Mouse (Mus musculus) layer of hippocampus, adult 18-20 months (tissue): Measurements from ENCODE around the gene Kdm5c. TPM values are rescaled to one million over a fixed set of nuclear protein-coding genes. Genes with fewer than 3 reads are reported as not detected.
"Not testable (repeated sequence)": the region's sequence is repeated elsewhere in the genome, so short reads cannot be mapped to it uniquely, and the experiment has no call there.

Source experiments
- DNase-seq, 2 experiments: peaks; one replicate each; pipeline ENCODE4 v3.0.0; 2022; ENCODE audit warnings: low spot score in 2 of 2
- long read RNA-seq: library from polyadenylated mRNA; stranded (forward); transcript quantifications from one replicate; pipeline ENCODE4 v2.0.0, GENCODE M21; 2021
- total RNA-seq, 2 experiments: library from RNA; stranded (reverse); gene quantifications; 2 replicates each; pipeline ENCODE4 v1.2.3; 2021

Gene Kdm5c
- total RNA-seq = 10 to 100 TPM; 45.4 to 79.6 TPM
- long read RNA-seq, full-length matches to known transcripts = 31 of 51 reads
- long read RNA-seq, partial matches to known transcripts = 10 of 51 reads
- long read RNA-seq, other reads (novel, unspliced or antisense) = 10 of 51 reads

DNA sequence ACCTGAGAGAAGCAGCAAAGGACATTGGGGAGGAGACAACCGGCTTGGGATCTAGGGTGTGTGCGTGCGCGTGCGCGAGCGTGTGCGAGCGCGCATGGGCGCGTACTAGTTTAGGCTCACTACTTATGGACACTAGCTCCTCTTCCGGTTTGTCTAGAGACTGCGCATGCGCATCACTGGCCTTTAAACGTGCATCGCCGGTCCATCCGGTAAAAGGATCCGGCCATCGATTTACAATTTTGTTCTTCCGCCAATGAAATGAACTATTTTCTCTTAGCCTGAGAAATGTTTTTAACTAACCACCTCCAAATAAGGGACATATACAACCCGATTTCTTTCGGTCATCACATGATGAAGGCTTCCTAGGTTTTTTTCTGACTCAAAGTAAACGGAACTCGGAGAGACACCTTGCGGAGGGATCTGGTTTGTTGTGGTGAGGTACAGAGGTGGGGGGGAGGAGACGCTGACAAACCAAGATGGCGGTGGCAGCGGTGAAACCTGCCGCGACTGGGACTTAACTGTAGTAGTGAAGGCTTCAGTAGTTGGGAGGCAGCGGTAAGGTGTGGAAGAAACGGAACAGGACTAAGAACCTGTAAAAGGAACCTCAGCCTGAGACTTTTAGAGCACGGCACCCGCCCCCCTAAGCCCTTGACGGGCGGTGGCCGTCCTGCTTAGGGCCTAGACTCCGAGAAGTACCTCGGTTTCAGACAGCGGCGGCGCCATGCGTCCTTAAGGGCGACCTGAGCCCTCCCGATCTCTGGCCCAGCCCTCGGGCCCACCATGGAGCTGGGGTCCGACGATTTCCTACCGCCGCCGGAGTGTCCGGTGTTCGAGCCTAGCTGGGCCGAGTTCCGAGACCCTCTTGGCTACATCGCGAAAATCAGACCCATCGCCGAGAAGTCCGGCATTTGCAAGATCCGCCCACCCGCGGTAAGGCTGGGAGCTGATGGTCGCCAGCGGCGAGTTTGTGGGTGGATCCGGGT lies at the start of gene Kdm5c:
Gene Kdm5c (plus strand): TSS at position 240 of the 983 bp plus-strand sequence.
- DNase-seq = peak; percentile 95 to 96

DNA sequence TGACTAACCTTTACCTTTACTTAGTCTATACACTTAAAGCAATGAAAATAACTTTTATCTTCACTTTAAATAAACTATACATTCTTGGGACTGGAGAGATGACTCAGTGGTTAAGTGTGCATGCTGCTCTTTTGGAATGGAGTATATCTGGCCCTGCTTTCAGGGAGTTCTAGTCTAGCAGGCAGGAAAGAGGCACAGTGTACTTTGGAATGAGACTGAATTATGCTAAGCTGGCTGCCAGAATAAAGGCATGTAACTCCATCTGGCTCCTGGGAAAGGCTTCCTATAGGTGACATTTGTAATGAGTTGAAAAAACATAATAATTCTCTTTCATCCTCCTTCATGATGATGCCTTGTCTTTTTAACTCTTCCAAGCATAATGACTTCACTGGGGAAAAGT lies 45.7 kb upstream of the Kdm5c start:
- DNase-seq = no peak

DNA sequence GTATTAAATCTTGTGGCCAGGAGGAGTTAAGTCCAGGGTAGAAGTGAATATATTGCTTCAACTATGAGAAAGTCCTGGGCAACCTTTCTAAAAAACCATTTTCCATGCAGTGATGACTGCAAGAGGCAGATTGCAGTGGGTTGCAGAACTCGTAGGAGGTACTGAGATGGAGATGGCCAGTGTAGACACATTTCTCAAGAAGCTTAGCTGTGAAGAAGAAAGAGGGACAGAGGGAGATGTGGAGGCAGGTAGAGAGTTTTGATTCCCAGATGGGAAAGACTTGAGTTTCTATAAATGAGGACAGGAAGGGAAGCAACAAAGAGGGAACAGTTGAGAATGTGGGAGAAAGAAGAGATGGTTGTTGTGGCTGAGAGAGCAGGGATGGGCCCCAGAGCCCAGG lies 41.6 kb upstream of the Kdm5c start:
- no peak for DNase-seq

GRCm38 (mm10) chrX:152197814-152198648 lies 34.8 kb upstream of the Kdm5c start:
- DNase-seq = no peak

DNA sequence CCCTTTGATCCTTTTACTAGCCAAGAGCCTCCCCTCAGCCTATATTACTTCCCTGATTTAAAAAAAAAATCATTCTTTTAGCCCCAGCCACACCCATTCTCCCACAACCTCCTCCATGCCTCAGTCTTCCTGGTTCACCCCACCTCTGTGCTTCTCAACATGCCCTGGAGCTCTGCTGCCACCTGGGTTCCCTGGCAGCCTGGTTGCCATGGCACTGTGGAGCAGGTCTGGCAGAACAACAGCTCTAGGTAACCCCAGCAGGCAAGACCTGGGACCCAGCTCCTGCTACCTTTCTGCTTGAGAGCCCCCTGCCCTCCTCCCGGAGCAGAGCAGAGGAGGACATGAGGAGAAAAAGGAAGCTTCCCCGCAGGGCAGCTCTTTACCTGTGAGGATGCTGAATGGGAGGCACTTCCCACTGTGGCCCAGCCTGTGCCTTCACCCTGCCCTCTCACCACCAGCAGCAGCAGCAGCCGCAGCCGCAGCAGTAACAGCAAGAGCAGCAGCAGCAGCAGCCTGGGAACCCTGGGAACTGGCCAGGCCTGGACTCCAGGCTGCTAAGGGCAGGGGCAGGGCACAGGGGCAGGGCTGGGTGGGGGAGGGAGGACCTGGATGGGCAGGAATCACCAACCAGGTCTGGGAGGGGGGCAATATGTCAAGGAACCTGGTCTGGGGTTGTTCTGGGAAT lies 30.9 kb upstream of the Kdm5c start:
- DNase-seq = no peak

DNA sequence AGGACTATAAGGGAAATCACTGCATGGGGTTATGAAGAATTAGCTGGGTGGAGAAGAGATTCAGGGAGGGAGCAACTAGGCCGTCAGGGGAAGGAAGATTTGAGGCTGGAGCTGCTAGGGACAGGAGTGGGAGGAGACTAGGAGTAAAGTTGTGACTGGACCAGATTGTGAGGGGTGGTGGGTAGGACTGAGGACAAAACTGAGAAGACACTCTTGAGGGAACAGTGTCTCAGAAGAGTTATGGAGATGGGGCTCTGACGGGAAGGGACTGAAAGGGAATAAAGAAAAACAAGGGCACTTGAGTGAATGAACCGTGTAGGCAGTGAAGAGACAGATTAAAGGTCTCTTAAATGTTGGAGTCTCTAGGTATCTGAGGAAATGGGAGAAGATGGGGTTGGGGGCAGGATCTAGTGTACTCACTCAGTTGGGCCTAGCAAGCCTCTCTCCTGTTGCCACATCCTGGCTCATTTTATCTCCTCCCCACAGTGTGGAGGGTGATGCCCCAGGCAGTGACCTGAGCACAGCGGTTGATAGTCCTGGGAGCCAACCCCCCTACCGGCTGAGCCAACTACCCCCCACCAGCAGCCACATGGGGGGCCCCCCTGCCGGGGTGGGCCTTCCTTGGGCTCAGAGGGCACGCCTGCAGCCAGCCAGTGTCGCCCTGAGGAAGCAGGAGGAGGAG lies 30.3 kb upstream of the Kdm5c start:
- no peak for DNase-seq

DNA sequence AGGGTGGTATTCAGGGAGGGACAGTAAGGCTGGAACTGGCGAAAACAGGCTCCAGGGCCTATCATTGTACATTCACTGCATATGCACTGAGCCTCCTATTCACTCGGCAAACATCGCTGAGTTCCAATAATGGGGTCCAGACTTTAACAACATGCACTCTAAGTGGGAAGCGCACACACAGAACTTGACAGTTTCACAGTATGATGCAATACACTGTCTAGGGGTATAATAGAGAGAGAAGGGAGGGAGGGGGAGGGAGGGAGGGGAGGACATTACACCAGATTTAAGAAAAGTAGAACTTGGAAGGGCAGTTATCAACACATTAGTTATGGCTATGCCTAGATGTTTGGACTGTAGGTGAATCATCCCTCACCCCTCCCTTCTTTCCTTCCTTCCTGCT lies 29.6 kb upstream of the Kdm5c start:
- DNase-seq = no peak

DNA sequence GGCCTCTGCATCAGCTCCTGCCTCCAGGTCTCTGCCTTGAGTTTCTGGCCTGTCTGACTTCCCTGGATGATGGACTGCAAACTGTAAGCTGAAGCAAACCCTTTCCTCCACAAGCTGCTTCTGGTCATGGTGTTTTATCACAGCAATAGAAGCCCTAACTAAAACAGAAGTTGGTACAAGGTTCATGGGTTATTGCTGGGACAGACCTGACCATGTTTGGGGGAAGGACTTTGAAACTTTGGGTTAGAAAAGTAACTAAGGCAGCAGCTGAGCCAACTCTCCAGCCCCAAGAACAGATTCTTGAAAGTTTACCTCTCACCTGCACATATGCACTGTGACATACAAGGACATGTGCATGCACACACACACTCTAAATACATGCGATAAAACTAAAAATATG lies 27.3 kb upstream of the Kdm5c start:
- no peak for DNase-seq

DNA sequence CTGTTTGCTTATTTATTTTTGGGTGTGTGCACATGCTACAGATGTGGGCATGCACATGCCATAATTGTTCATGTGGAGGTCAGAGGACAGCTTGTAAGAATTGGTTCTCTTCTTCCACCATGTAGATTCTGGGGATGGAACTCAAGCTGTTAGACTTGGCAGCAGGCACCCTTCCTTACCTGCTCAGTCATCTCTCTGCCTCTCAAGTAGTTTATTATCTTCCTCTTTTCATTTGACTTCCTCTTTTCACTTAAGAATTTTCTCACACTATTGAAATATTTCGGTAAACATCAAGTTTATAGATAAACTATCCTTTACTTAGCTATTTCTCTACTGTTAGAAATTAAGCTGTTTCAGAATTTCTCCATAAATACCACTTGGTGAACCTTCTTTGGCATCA lies 18.1 kb upstream of the Kdm5c start:
- DNase-seq = no peak

GRCm38 (mm10) chrX:152218529-152218928 lies 14.3 kb upstream of the Kdm5c start:
- no peak for DNase-seq

DNA sequence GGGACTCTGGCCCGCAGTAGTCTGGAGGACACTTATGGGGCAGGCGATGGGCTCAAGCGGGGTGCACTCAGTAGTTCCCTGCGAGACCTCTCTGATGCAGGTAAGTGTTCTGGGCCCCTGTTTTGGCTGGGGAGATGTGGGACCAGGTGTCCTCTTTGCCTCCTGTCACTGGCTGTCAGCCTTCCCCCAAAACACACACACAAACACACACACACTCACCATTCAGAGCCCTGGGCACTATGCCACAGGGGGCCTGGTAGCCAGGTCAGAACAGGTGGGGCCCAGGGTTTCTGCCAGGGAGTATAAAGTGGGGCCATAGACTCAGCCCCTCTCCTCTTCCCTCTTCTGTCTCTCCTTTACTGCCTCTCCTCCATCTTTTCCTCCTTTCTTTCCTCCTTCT lies 11.1 kb upstream of the Kdm5c start:
- no peak for DNase-seq

DNA sequence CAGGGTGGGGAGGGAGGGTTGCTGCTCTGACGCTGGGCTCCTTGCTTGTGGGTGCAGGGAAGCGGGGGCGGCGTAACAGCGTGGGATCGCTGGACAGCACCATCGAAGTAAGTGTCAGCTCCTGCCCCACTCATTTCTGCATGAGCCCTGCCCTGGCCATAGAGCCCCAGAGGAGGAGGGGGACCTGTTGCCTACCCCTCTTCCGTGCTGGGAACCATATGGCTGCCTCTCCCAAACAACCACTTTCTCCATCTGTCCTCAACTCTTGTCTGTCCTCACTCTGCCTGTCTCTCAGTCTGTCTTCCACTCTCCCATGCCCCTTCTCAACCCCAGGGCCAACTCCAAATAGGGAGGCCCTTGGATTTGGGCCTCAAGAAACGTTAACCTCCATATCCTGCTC lies 10.6 kb upstream of the Kdm5c start:
- DNase-seq = peak in 1 of 2 experiments; percentile 12

DNA sequence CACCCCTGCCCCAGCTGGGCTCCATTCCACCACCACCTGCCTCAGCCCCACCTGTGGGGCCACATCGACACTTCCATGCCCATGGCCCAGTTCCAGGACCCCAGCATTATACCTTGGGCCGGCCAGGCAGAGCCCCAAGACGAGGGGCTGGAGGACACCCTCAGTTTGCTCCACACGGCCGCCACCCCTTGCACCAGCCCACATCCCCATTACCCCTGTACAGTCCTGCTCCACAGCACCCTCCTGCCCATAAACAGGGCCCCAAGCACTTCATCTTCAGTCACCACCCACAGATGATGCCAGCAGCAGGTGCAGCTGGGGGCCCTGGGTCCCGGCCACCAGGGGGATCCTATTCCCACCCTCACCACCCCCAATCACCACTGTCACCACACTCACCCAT lies 9.5 kb upstream of the Kdm5c start:
- DNase-seq = no peak

- no peak for DNase-seq
Measured at GRCm38 (mm10) chrX:152224280-152224679, 8.5 kb upstream of the Kdm5c start.

DNA sequence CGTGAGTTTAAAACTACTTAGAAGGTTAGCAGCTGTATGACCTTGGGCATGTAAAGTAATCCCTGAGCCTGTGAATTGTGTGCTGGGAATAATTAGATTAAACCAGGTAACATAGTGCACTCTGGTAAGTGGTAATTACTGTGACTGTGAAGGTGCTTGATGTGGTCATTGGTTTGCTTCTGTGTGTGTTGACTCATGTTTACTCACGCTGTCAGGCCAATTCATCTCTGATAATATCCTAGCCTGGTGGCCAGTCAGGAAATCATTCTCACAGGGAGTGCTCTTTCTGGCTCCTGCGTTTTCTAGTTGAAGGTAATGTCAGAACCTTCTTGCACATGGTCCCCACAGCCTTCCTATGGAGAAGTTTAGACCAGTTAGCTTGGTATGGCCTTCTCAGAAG lies 1.3 kb downstream of the Kdm5c start:
- DNase-seq = no peak

- no peak for DNase-seq
Measured at GRCm38 (mm10) chrX:152235758-152236157, 2.9 kb downstream of the Kdm5c start.

DNA sequence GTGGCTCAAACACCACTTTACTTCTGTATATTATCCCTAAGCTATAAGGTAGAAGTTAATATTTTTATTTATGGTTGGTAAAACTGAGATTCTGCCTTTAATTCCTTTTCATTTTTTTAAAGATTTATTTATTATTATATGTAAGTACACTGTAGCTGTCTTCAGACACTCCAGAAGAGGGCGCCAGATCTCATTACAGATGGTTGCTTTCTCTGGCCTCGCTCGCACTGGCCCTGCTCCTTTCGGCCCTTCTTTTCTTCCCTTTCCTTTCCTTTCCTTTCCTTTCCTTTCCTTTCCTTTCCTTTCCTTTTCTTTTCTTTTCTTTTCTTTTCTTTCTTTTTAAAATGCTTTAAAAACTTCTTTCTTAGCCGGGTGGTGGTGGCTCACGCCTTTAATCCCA lies 10.3 kb downstream of the Kdm5c start:
- not testable (repeated sequence) for DNase-seq

DNA sequence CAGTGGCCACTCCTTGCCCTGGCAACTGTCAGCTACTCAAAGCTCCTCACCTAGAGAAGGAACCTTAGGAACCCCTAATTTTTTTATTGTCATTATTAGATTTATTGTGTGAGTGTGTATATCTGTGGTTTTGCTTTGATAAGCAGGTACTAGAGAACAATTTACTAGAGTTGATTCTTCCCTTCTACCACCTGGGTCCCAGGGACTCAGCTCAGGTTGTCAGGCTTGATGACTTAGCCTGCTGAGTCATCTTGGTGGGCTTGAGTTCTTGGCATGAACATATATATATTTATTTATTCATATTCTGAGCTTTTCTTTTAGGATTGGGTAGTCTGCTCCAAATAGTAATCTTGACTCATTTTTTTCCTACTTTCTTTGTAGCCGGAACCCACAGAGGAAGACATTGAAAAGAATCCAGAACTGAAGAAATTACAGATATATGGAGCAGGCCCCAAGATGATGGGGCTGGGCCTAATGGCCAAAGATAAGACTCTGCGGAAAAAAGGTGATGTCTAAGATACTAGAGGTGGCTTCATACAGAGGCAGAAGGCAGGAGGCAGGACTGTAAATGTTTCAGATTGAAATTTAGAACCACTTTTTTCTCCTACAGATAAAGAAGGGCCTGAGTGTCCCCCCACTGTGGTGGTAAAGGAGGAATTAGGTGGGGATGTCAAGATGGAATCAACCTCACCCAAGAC lies 11.8 kb downstream of the Kdm5c start:
- DNase-seq = no peak

- DNase-seq = no peak
Measured at GRCm38 (mm10) chrX:152271189-152271588, 38.4 kb downstream of the Kdm5c start.

- DNase-seq = no peak
Measured at GRCm38 (mm10) chrX:152279384-152279783, 46.6 kb downstream of the Kdm5c start.
